ENCODE assay signal across 15 mouse cellular contexts in genomic region chr7:30914732-30915131, GRCm38 (mm10). TPM values are rescaled to one million over a fixed set of nuclear protein-coding genes. Genes with fewer than 3 reads are reported as not detected.
A peak's percentile ranks its signal among the peaks of the same experiment; 100 is the strongest.
DNase-seq lines count a peak whose midpoint lies in the region; ATAC-seq and TF ChIP-seq lines count a peak whose summit lies in the region.
"Had no signal": no experiment of that assay in that cellular context is flagged by ENCODE, and none has a peak within 500 bp of the region (broad histone marks: within the 10 kb centered on the region; RNA-seq: fewer than 3 reads in every experiment).

TSS of gene Mag (minus strand) at chr7:30914873.

- intact Hi-C loops in left cerebral cortex, postnatal 10 days (cut with DNase I) = loop anchor here (5.0 kb wide), 1 partner anchor 322 kb away; no protein-coding TSS in a partner anchor

- no peak within 1 kb of the TSS for H3K4me2 ChIP-seq in hindbrain, postnatal 0 days (ENCODE audit: low read depth, low read length)
- no peak within 1 kb of the TSS for H3K4me2 ChIP-seq in hindbrain, embryonic 12.5 days (replicated peaks)
- H3K4me2 ChIP-seq: forebrain, embryonic 15.5 days; hindbrain, embryonic 14.5 days; liver, embryonic 13.5 days; midbrain, embryonic 12.5 days had no signal

- TF ChIP-seq CTCF in hindbrain, postnatal 0 days (IDR thresholded peaks at IDR 0.05; ENCODE audit: low read depth) = no peak
- no peak for TF ChIP-seq CTCF in layer of hippocampus, adult 2 months (conservative IDR thresholded peaks at IDR 0.05)

- no peaks in the 10 kb centered on the region for H3K9me3 ChIP-seq in hindbrain, postnatal 0 days (ENCODE audit: low read length)
- no peaks in the 10 kb centered on the region for H3K9me3 ChIP-seq in hindbrain, embryonic 12.5 days (replicated peaks)
- H3K9me3 ChIP-seq: forebrain, embryonic 15.5 days; liver, embryonic 13.5 days; midbrain, embryonic 12.5 days had no signal

- DNase-seq in cerebellum, adult 11-12 months = peak; percentile 27
- DNase-seq in cerebellum, postnatal 14 days = no peak
- DNase-seq in hindbrain, postnatal 0 days (ENCODE audit: low spot score) = no peak
- peak; percentile 18 to 19 for DNase-seq in layer of hippocampus, adult 2 months (ENCODE audit: low spot score in 2 of 2)
- no peak for DNase-seq in left cerebral cortex, postnatal 10 days (ENCODE audit: extremely low spot score in 1 of 2, low spot score in 2 of 2)
- DNase-seq in lung, postnatal 25 days (ENCODE audit: low spot score) = no peak
- DNase-seq: kidney, adult 8-10 months; liver, embryonic 13.5 days; thymus, postnatal 14 days had no signal

- no peaks in the 10 kb centered on the region for H3K36me3 ChIP-seq in hindbrain, postnatal 0 days (ENCODE audit: insufficient read depth, low read length)
- H3K36me3 ChIP-seq in hindbrain, embryonic 12.5 days = no peaks in the 10 kb centered on the region
- H3K36me3 ChIP-seq: forebrain, embryonic 15.5 days; liver, embryonic 13.5 days; midbrain, embryonic 12.5 days had no signal

- H3K4me1 ChIP-seq in hindbrain, postnatal 0 days (ENCODE audit: insufficient read depth, low read length) = no peaks in the 10 kb centered on the region
- H3K4me1 ChIP-seq in hindbrain, embryonic 12.5 days = no peaks in the 10 kb centered on the region
- H3K4me1 ChIP-seq: forebrain, embryonic 15.5 days; liver, embryonic 13.5 days; midbrain, embryonic 12.5 days had no signal

- ATAC-seq in hindbrain, postnatal 0 days = no peak
- no peak for ATAC-seq in hindbrain, embryonic 12.5 days (ENCODE audit: low FRiP score)
- no peak for ATAC-seq in inflammation-experienced regulatory T-cells, adult 6 months
- ATAC-seq: forebrain, embryonic 15.5 days; lung, postnatal 0 days had no signal

- no peaks in the 10 kb centered on the region for H3K27me3 ChIP-seq in hindbrain, postnatal 0 days (ENCODE audit: insufficient read depth, low read length)
- no peaks in the 10 kb centered on the region for H3K27me3 ChIP-seq in hindbrain, embryonic 12.5 days
- H3K27me3 ChIP-seq: forebrain, embryonic 15.5 days; liver, embryonic 13.5 days; midbrain, embryonic 12.5 days had no signal

- no peak within 1 kb of the TSS for H3K27ac ChIP-seq in hindbrain, postnatal 0 days
- H3K27ac ChIP-seq in hindbrain, embryonic 12.5 days = no peak within 1 kb of the TSS
- peak within 1 kb of the TSS; percentile 75 for H3K27ac ChIP-seq in layer of hippocampus, adult 2 months
- H3K27ac ChIP-seq: forebrain, embryonic 15.5 days; hindbrain, embryonic 14.5 days; liver, embryonic 13.5 days; midbrain, embryonic 12.5 days had no signal

- WGBS in hindbrain, postnatal 0 days = 68% methylated on average over 8 of the region's 8 CpGs
- 80% methylated on average over 8 of the region's 8 CpGs for WGBS in hindbrain, embryonic 12.5 days

- H3K4me3 ChIP-seq in hindbrain, postnatal 0 days (ENCODE audit: low read length) = no peak within 1 kb of the TSS
- no peak within 1 kb of the TSS for H3K4me3 ChIP-seq in hindbrain, embryonic 12.5 days
- peak within 1 kb of the TSS; percentile 17 for H3K4me3 ChIP-seq in layer of hippocampus, adult 2 months
- H3K4me3 ChIP-seq: forebrain, embryonic 15.5 days; liver, embryonic 13.5 days; midbrain, embryonic 12.5 days had no signal

- no peak within 1 kb of the TSS for H3K9ac ChIP-seq in hindbrain, postnatal 0 days (replicated peaks; ENCODE audit: low read length)
- no peak within 1 kb of the TSS for H3K9ac ChIP-seq in hindbrain, embryonic 12.5 days
- H3K9ac ChIP-seq: forebrain, embryonic 15.5 days; hindbrain, embryonic 14.5 days; liver, embryonic 13.5 days; midbrain, embryonic 12.5 days had no signal

RNA-seq across cellular contexts. Expression of gene Mag, which starts in this region (rescaled TPM):
- 39.0 and 48.7 TPM in 2 replicates for total RNA-seq in hindbrain, postnatal 0 days (2014; rRNA removed)
- 14.4 and 18.6 TPM in 2 replicates for polyA plus RNA-seq in hindbrain, postnatal 0 days (2015; fragmentation: Nextera tagmentation; extraction: Ambion mirVana)
- 0.56 and 0.61 TPM in 2 replicates for polyA plus RNA-seq in hindbrain, embryonic 12.5 days (2016; fragmentation: Nextera tagmentation; extraction: Ambion mirVana)
- 100 to 1,000 TPM; 135 to 145 TPM for total RNA-seq in layer of hippocampus, adult 2 months (2021)
- 10 to 100 TPM; 27.0 to 60.7 TPM for total RNA-seq in left cerebral cortex, postnatal 10 days (2021)
- polyA plus RNA-seq in inflammation-experienced regulatory T-cells, adult 6 months (2017; shearing (Covaris generic)) = not detected

Comparison
In these comparisons a context has a peak if more than half of its experiments do, and no peak if none do; other contexts are left out.
1. DNase-seq: peak in cerebellum, adult 11-12 months (single experiment) and layer of hippocampus, adult 2 months (2 of 2); none in cerebellum, postnatal 14 days (0 of 2), hindbrain, postnatal 0 days (single experiment), left cerebral cortex, postnatal 10 days (0 of 2) and lung, postnatal 25 days (single experiment).